Mouse (Mus musculus) hindbrain, embryonic 15.5 days (tissue): ENCODE data around the gene Sltm. TPM values are rescaled to one million over a fixed set of nuclear protein-coding genes. Genes with fewer than 3 reads are reported as not detected.
A peak's percentile ranks its signal among the peaks of the same experiment; 100 is the strongest.
"Not testable (repeated sequence)": the region's sequence is repeated elsewhere in the genome, so short reads cannot be mapped to it uniquely, and the experiment has no call there.

Experiments used
- ATAC-seq: fragments of 200-750 bp; cut with Nextera tagmentation; 2 replicates; pipeline ENCODE4 v1.8.0; 2017; ENCODE audit warnings: low read depth, moderate number of reproducible peaks, moderate TSS enrichment; ENCODE audit not compliant: low FRiP score
- H3K27ac ChIP-seq: fragments of 300-500 bp; sonication (generic); replicated peaks from 2 replicates; pipeline ENCODE4 v1.5.1; 2015; ENCODE audit warnings: mild to moderate bottlenecking, inconsistent platforms
- H3K27me3 ChIP-seq: fragments of 300-500 bp; sonication (generic); 2 replicates; pipeline ENCODE4 v1.6.1; 2015; ENCODE audit warnings: control low read depth, inconsistent platforms
- H3K36me3 ChIP-seq: fragments of 300-500 bp; sonication (generic); 2 replicates; pipeline ENCODE4 v1.6.1; 2015; ENCODE audit warnings: control low read depth, inconsistent platforms
- H3K4me1 ChIP-seq: fragments of 300-500 bp; sonication (generic); replicated peaks from 2 replicates; pipeline ENCODE4 v1.6.1; 2015; ENCODE audit warnings: control low read depth, inconsistent platforms
- H3K4me2 ChIP-seq: fragments of 300-500 bp; sonication (generic); 2 replicates; pipeline ENCODE4 v1.6.1; 2015; ENCODE audit warnings: moderate library complexity, mild to moderate bottlenecking, inconsistent platforms
- H3K4me3 ChIP-seq: fragments of 300-500 bp; sonication (generic); 2 replicates; pipeline ENCODE4 v1.5.1; 2015; ENCODE audit warnings: mild to moderate bottlenecking, inconsistent platforms
- H3K9ac ChIP-seq: fragments of 300-500 bp; sonication (generic); 2 replicates; pipeline ENCODE4 v1.6.1; 2015; ENCODE audit warnings: inconsistent platforms
- H3K9me3 ChIP-seq: fragments of 300-500 bp; sonication (generic); 2 replicates; pipeline ENCODE4 v1.6.1; 2016; ENCODE audit warnings: control low read depth, inconsistent platforms
- WGBS: fragments of 180-500 bp; shearing (Covaris S2); methylation state at CpG from one replicate; pipeline ENCODE4 v1.1.7; 2015; 5-methylcytosine and 5-hydroxymethylcytosine counted together
- polyA plus RNA-seq: library from polyadenylated mRNA; unstranded; fragments of >200 nt; fragmentation: Nextera tagmentation; extraction: Ambion mirVana; gene quantifications from 2 replicates; pipeline ENCODE4 v1.2.1, GENCODE M21; 2015

The Sltm gene
- polyA plus RNA-seq, 1 experiment from 2014 or later, result 58.4 TPM

DNA sequence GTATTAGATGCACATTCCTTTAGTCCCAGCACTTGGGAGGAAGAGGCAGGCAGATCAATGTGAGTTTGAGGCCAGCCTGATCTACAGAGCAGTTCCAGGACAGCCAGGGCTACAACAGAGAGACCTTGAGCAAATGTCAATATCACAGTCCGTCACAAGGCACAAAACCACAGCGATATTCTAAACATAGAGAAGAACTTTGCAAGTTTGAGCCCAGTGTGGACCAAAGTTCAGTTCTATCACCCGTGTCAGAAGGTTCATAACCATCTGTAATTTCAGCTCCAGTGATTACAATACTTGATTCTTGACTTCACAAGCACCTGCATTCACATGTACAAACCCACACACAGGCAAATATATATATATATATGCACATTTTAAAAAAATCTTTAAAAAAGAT is 21.9 kb upstream of the Sltm start:
- Histone ChIP-seq H3K9me3 (no peaks in the 10 kb centered on the region), H3K9ac (no peak overlapping the region), H3K4me2 (no peak overlapping the region), H3K4me1 (no peaks in the 10 kb centered on the region), H3K36me3 (no peaks in the 10 kb centered on the region), H3K27ac (no peak overlapping the region), H3K4me3 (no peak overlapping the region), H3K27me3 (no peaks in the 10 kb centered on the region)
- 86% methylated on average over 3 of the region's 3 CpGs for WGBS
- ATAC-seq, result no peak

DNA sequence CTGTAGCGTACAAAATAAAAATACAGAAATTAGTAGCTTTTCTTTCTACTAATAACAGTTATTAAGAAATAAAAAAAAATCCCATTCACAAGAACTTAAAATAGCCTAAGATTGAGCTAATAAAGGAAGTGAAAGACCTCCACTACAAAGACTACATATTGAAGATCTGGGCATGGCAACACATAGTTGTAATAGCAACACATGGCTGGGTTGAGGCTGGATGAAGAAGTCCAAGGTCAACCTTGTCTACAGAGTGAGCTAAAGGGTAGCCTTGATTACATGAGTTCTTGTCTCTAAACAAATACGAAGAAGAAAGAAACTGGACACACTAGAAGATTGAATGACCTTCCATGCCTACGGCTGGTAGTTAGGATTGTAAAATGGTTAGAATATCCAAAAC is 18.7 kb upstream of the Sltm start:
- Histone ChIP-seq H3K4me3 (no peak overlapping the region), H3K4me2 (no peak overlapping the region), H3K27me3 (no peaks in the 10 kb centered on the region), H3K36me3 (no peaks in the 10 kb centered on the region), H3K27ac (no peak overlapping the region), H3K4me1 (no peaks in the 10 kb centered on the region), H3K9me3 (no peaks in the 10 kb centered on the region), H3K9ac (no peak overlapping the region)
- ATAC-seq, result no peak
- WGBS, result 96% methylated on average over 3 of the region's 3 CpGs

DNA sequence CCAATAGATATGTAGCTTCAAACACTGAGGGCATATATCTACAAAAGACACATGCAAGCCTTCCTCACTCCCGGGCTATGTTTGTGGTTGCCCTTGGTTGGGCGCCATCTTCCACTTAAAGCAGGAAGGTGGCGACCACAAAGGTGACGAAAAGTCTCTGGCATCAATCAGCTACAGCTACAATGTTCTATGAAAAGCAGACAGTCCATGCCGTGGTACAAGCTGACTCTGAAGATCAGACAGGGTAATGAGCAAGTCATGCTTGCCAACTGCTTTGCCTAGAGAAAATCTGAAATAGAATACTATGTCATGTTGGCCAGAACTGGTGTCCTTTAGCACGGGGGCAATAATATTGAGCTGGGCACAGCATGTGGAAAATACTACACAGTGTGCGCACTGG is 18.2 kb upstream of the Sltm start:
- Histone ChIP-seq H3K9me3 (no peaks in the 10 kb centered on the region), H3K4me3 (no peak overlapping the region), H3K4me2 (no peak overlapping the region), H3K36me3 (no peaks in the 10 kb centered on the region), H3K4me1 (no peaks in the 10 kb centered on the region), H3K27ac (no peak overlapping the region), H3K27me3 (no peaks in the 10 kb centered on the region), H3K9ac (no peak overlapping the region)
- ATAC-seq, result no peak
- 91% methylated on average over 7 of the region's 7 CpGs for WGBS

DNA sequence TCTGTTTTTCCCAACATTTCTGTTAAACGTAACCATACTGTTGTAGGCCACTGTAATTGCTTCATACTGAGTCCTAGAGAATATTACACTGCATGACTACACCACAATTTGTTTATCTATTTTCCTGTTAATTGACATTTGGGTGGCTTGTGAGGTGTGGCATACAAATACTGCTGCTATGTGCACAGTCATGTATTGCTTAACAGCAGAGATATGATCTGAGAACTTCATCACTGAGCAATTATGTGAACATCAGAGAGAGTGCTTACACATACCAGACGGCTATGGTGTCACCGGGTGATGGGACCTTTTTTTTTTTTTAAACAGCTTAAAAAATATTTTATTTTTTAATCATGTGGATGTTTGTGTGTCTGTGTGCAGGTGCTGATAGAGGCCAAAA is 9.2 kb upstream of the Sltm start:
- WGBS, result 89% methylated on average over 3 of the region's 3 CpGs
- Histone ChIP-seq H3K9me3 (no peaks in the 10 kb centered on the region), H3K4me1 (no peaks in the 10 kb centered on the region), H3K9ac (no peak overlapping the region), H3K27me3 (no peaks in the 10 kb centered on the region), H3K4me2 (no peak overlapping the region), H3K36me3 (no peaks in the 10 kb centered on the region), H3K4me3 (no peak overlapping the region), H3K27ac (no peak overlapping the region)
- ATAC-seq, result no peak

DNA sequence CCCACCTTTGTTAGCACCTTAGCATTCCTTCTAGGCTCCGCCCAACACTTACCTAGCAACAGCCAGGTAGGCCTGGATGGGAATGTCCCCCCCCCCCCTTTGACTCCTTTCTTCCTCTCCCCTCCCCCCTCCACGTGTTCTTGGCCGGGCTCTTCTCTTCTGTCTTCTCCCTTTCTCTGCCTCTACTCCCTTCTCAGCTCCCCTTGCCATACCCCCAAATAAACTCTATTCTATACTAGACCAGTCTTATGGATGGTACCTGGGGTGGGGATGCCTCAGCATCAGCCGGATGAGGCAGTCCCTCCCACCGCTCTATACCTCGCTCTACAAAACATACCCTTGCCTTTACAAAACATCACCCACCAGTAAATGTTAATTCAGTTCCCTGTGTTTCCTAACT is 970 bp upstream of the Sltm start:
- Histone ChIP-seq H3K9ac (peak overlapping the region; percentile 56), H3K4me3 (peak overlapping the region; percentile 82), H3K4me1 (peaks cover 23% of the 10 kb centered on the region), H3K27me3 (no peaks in the 10 kb centered on the region), H3K27ac (no peak overlapping the region), H3K4me2 (peak overlapping the region; percentile 90), H3K9me3 (no peaks in the 10 kb centered on the region), H3K36me3 (no peaks in the 10 kb centered on the region)
- WGBS, result 11% methylated on average over 6 of the region's 6 CpGs
- ATAC-seq, result no peak

DNA sequence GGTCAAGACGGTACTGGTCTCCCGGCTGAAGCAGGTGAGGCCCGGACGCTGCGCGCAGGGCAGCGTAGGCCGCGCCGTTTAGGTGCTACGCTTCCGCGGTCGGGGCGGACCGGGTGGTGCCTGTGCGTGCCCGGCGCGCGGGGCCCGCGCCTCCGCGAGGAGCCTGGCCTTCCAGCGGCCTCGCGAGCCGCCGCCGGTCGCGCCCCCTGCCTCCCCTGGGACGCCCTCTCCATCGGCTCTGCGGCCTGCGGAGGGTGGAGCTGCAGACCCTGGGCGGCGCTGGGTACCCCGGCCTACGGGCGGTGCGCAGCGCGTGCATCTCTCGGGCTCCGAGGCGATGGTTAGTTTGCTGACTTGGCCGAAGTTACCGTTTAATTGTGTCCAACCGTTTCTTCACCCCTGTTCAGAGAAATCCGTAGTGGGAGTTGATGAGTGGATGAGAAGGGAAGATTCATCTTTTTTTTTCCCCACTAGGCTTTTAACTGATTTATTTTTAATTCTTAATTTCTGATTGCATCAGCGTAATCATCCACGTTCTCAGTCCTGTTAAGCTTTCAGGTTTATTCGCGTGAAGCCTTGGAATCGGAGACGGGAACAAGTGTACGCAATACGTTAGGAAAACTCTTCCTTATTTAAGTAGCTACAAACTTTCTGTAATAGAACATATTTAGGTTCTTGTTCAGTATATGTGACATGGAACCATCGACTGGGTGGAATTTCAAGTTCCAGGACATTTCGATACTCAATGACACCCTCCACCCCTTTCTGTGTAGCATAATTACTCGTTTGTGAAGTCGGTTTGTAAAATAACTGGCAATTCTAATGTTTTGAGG is 710 bp downstream of the Sltm start:
- ATAC-seq, result peak; percentile 77
- Histone ChIP-seq H3K4me3 (peak overlapping the region; percentile 82), H3K4me1 (peaks cover 32% of the 10 kb centered on the region), H3K36me3 (no peaks in the 10 kb centered on the region), H3K9me3 (no peaks in the 10 kb centered on the region), H3K9ac (peak overlapping the region; percentile 95), H3K27ac (peak overlapping the region; percentile 98), H3K27me3 (no peaks in the 10 kb centered on the region), H3K4me2 (peak overlapping the region; percentile 90)
- under 1% methylated on average over 58 of the region's 64 CpGs for WGBS

DNA sequence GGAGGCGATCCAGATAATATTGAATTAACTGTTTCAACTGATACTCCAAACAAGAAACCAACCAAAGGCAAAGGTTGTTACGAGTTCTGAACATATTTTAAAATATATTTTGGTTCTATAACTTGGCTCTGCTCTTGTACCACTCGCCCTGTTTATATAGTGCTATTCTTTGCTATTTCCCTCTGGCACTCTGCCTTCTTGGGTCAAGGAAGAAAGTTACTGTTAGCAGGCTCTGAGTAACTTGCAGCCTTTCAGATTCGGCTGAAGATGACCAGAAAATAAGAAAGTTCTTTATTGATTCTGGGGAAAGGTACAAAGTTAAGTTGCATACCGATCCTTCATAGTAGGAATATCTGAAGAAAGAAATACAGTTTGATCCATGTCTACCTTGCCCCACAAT is 1.4 kb downstream of the Sltm start:
- no peak for ATAC-seq
- Histone ChIP-seq H3K9ac (0 out of 2 replicates have a peak overlapping the region, but pooled peaks have one; percentile 9), H3K36me3 (no peaks in the 10 kb centered on the region), H3K4me3 (peak overlapping the region; percentile 82), H3K9me3 (no peaks in the 10 kb centered on the region), H3K4me2 (peak overlapping the region; percentile 90), H3K4me1 (peaks cover 32% of the 10 kb centered on the region), H3K27me3 (no peaks in the 10 kb centered on the region), H3K27ac (no peak overlapping the region)
- WGBS, result 65% methylated on average over 5 of the region's 5 CpGs

DNA sequence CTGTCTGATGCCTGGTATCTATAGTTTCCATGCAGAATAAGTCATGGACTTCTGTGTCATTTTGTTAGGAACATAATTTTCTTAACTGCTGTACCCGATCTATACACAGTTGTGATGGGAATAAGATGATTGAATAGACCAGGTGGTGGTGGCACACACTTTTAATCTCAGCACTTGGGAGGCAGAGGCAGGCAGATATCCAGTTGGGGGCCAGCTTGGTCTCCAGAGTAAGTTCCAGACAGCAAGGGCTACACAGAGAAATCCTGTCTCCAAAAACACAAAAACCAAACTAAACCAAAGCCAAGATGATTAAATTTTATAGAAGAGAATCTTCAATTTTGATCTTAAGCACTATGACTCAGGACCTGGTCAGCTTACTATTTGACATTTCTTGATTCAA is 2.3 kb downstream of the Sltm start:
- Histone ChIP-seq H3K9me3 (no peaks in the 10 kb centered on the region), H3K4me1 (peaks cover 32% of the 10 kb centered on the region), H3K4me2 (no peak overlapping the region), H3K27me3 (no peaks in the 10 kb centered on the region), H3K36me3 (no peaks in the 10 kb centered on the region; the same call in 1 of the 2 replicates), H3K9ac (no peak overlapping the region), H3K4me3 (no peak overlapping the region), H3K27ac (no peak overlapping the region)
- 58% methylated on average over 1 of the region's 1 CpGs for WGBS
- no peak for ATAC-seq

DNA sequence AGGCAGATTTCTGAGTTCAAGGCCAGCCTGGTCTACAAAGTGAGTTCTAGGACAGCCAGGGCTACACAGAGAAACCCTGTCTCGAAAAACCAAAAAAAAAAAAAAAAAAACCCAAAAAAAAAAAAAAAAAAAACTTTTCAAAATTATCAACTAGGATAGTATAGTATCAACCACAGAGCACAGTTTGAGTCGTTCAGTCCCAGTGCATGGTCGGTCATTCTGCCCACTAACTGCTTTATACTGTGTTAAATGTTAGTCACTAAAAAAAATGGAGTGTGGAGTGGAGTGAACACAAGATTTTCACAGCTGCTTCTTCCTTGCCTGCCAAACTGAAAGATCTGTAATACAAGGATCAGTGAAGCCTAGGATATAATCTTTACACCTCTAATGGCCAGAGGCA is 4.0 kb downstream of the Sltm start:
- not testable (repeated sequence) for ATAC-seq, H3K4me3 ChIP-seq, H3K27ac ChIP-seq, H3K36me3 ChIP-seq, H3K4me2 ChIP-seq, H3K27me3 ChIP-seq, H3K9ac ChIP-seq, H3K9me3 ChIP-seq
- H3K4me1 ChIP-seq, result peaks cover 28% of the 10 kb centered on the region
- WGBS, result 84% methylated on average over 3 of the region's 3 CpGs

DNA sequence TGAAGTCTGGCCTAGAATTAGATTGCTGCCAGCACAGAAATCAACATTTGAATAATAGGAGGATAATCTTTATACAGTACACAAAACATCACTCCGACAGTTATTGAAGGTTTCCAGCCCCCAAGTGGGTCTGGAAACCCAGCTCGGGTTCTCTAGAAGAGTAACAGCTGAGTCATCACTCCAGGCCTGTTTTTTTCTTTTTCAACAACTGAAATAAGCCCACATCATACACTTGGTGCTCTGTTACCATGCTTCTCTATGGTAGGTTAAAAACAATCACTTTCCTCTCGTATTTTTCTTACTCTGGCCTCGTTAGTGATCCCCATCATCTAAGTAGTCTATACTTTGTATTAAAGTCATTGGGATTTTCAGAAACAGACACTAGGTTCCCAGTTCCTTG is 5.8 kb downstream of the Sltm start:
- ATAC-seq, result no peak
- H3K27ac ChIP-seq, result no peak overlapping the region

DNA sequence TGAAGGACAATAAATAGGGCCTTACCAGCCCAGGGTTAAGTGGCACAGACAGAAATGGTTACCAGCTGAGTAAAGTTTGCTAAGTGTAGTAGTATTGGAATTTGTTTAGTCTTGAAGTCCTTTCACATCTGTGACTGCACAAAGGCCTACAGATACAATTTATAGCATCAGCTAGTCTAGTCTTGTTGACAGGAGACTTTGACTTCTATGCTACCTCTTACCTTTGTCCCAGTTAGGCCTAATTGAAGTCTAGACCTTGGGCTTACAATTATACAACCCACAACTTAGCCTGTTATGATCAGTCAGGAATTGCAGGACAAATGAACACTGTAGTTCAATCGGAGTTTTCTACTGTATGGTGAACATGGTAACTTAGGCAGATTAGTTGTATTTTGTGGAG is 9.0 kb downstream of the Sltm start:
- H3K9ac ChIP-seq, result no peak overlapping the region
- H3K9me3 ChIP-seq, result no peaks in the 10 kb centered on the region
- H3K4me3 ChIP-seq, result no peak overlapping the region
- ATAC-seq, result no peak
- 100% methylated on average over 1 of the region's 1 CpGs for WGBS
- H3K27me3 ChIP-seq, result no peaks in the 10 kb centered on the region
- peaks cover 10% of the 10 kb centered on the region; the same call in 1 of the 2 replicates for H3K36me3 ChIP-seq
- no peak overlapping the region for H3K27ac ChIP-seq
- 0 out of 2 replicates have a peak, but pooled peaks cover 9% of the 10 kb centered on the region for H3K4me1 ChIP-seq
- no peak overlapping the region for H3K4me2 ChIP-seq

More for the DNA sequence above, 5.8 kb downstream of the Sltm start:
- Histone ChIP-seq H3K9me3 (no peaks in the 10 kb centered on the region), H3K9ac (no peak overlapping the region), H3K27me3 (no peaks in the 10 kb centered on the region), H3K4me2 (no peak overlapping the region), H3K4me3 (no peak overlapping the region), H3K4me1 (peaks cover 24% of the 10 kb centered on the region), H3K36me3 (peaks cover 10% of the 10 kb centered on the region; the same call in 1 of the 2 replicates)
- 84% methylated on average over 4 of the region's 4 CpGs for WGBS

DNA sequence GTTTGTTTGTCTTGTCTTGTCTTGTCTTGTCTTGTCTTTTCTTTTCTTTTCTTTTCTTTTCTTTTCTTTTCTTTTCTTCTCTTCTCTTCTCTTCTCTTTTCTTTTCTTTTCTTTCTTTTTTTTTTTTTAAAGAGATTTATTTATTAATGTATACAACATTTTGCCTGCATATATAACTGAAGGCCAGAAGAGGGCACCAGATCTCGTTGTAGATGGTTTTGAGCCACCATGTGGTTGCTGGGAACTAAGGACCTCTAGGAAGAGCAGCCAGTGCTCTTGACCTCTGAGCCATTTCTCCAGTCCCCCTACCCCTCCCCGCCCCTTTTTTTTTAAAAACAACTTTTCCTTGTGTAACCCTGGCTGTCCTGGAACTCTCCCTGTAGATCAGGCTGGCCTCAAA is 9.7 kb downstream of the Sltm start:
- H3K36me3 ChIP-seq, result peaks cover 10% of the 10 kb centered on the region; the same call in 1 of the 2 replicates
- not testable (repeated sequence) for H3K9me3 ChIP-seq, H3K9ac ChIP-seq, H3K4me1 ChIP-seq, H3K27ac ChIP-seq, H3K4me2 ChIP-seq, H3K4me3 ChIP-seq, H3K27me3 ChIP-seq, ATAC-seq
- 98% methylated on average over 2 of the region's 2 CpGs for WGBS

DNA sequence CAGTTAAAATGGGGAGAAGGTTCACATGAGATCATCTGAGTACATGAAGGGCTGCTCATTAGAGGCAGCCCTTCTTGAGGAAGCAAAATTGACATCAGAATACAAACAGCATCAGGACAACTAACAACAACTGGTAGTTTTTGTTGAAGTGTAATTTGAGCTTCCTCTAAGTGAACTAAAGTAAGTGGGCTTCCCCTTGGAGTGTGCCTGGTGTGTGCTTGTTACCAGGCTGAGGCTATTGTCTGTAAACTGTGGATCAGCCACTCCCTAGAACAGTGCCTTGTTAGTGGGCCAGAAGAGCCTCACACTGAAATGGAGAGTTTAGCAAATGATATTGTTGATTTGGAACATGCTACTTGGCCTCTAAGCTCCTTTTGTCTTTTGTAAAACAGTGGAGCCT is 12.9 kb downstream of the Sltm start:
- H3K36me3 ChIP-seq, result 0 out of 2 replicates have a peak, but pooled peaks cover 10% of the 10 kb centered on the region
- H3K9ac ChIP-seq, result no peak overlapping the region
- H3K9me3 ChIP-seq, result no peaks in the 10 kb centered on the region
- no peak for ATAC-seq
- H3K27ac ChIP-seq, result no peak overlapping the region
- no peak overlapping the region for H3K4me2 ChIP-seq
- H3K4me3 ChIP-seq, result no peak overlapping the region
- H3K27me3 ChIP-seq, result no peaks in the 10 kb centered on the region
- H3K4me1 ChIP-seq, result no peaks in the 10 kb centered on the region; the same call in 1 of the 2 replicates
